Mouse (Mus musculus) midbrain, embryonic 15.5 days (tissue): ENCODE results near the gene Syne2. TPM values are rescaled to one million over a fixed set of nuclear protein-coding genes. Genes with fewer than 3 reads are reported as not detected.

Experiments
- ATAC-seq: fragments of 200-750 bp; cut with Nextera tagmentation; replicated peaks from 2 replicates; pipeline ENCODE4 v1.8.0; 2017; ENCODE audit warnings: moderate TSS enrichment
- H3K27ac ChIP-seq: fragments of 300-500 bp; sonication (generic); 2 replicates; pipeline ENCODE4 v1.5.1; 2015; ENCODE audit warnings: mild to moderate bottlenecking, inconsistent platforms
- H3K27me3 ChIP-seq: fragments of 300-500 bp; sonication (generic); replicated peaks from 2 replicates; pipeline ENCODE4 v1.6.1; 2015; ENCODE audit warnings: inconsistent platforms
- H3K36me3 ChIP-seq: fragments of 300-500 bp; sonication (generic); replicated peaks from 2 replicates; pipeline ENCODE4 v1.6.1; 2015; ENCODE audit warnings: inconsistent platforms
- H3K4me1 ChIP-seq: fragments of 300-500 bp; sonication (generic); 2 replicates; pipeline ENCODE4 v1.6.1; 2015; ENCODE audit warnings: inconsistent platforms
- H3K4me2 ChIP-seq: fragments of 300-500 bp; sonication (generic); 2 replicates; pipeline ENCODE4 v1.6.1; 2015; ENCODE audit warnings: inconsistent platforms, mild to moderate bottlenecking, moderate library complexity
- H3K4me3 ChIP-seq: fragments of 300-500 bp; sonication (generic); 2 replicates; pipeline ENCODE4 v1.5.1; 2015; ENCODE audit warnings: mild to moderate bottlenecking, inconsistent platforms
- H3K9ac ChIP-seq: fragments of 300-500 bp; sonication (generic); 2 replicates; pipeline ENCODE4 v1.6.1; 2015; ENCODE audit warnings: mild to moderate bottlenecking, inconsistent platforms
- H3K9me3 ChIP-seq: fragments of 300-500 bp; sonication (generic); 2 replicates; pipeline ENCODE4 v1.6.1; 2016; ENCODE audit warnings: inconsistent platforms
- WGBS: fragments of 180-500 bp; shearing (Covaris S2); methylation state at CpG from one replicate; pipeline ENCODE4 v1.1.7; 2015; ENCODE audit warnings: mixed read lengths; 5-methylcytosine and 5-hydroxymethylcytosine counted together
- polyA plus RNA-seq: library from polyadenylated mRNA; unstranded; fragments of >200 nt; fragmentation: Nextera tagmentation; extraction: Ambion mirVana; gene quantifications from 2 replicates; pipeline ENCODE4 v1.2.1, GENCODE M21; 2015

The Syne2 gene
- polyA plus RNA-seq, 1 experiment from 2014 or later, result 56.0 TPM

GRCm38 (mm10) chr12:75918415-75918814, 100.5 kb downstream of the Syne2 start:
- H3K27me3 ChIP-seq, result no peaks in the 10 kb centered on the region
- no peak overlapping the region for H3K9ac ChIP-seq
- ATAC-seq, result no peak
- H3K36me3 ChIP-seq, result no peaks in the 10 kb centered on the region; the same call in 1 of the 2 replicates
- 92% methylated on average over 2 of the region's 2 CpGs for WGBS
- H3K4me2 ChIP-seq, result no peak overlapping the region
- H3K4me3 ChIP-seq, result no peak overlapping the region
- H3K9me3 ChIP-seq, result no peaks in the 10 kb centered on the region
- H3K27ac ChIP-seq, result no peak overlapping the region
- H3K4me1 ChIP-seq, result no peaks in the 10 kb centered on the region

- Histone ChIP-seq H3K36me3 (no peaks in the 10 kb centered on the region; the same call in 1 of the 2 replicates), H3K4me3 (no peak overlapping the region), H3K9ac (no peak overlapping the region), H3K4me2 (no peak overlapping the region), H3K27ac (no peak overlapping the region), H3K4me1 (no peaks in the 10 kb centered on the region), H3K27me3 (no peaks in the 10 kb centered on the region), H3K9me3 (no peaks in the 10 kb centered on the region)
- WGBS, result 65% methylated on average over 6 of the region's 6 CpGs
- ATAC-seq, result no peak
Measured at GRCm38 (mm10) chr12:75918914-75919313, 101.0 kb downstream of the Syne2 start.

- Histone ChIP-seq H3K9me3 (no peaks in the 10 kb centered on the region), H3K4me2 (no peak overlapping the region), H3K27ac (no peak overlapping the region), H3K4me1 (no peaks in the 10 kb centered on the region), H3K27me3 (no peaks in the 10 kb centered on the region), H3K4me3 (no peak overlapping the region), H3K9ac (no peak overlapping the region), H3K36me3 (peaks cover 9% of the 10 kb centered on the region; the same call in 1 of the 2 replicates)
- peak; percentile 72 for ATAC-seq
- 39% methylated on average over 11 of the region's 11 CpGs for WGBS
Measured at GRCm38 (mm10) chr12:75922900-75923299, 105.0 kb downstream of the Syne2 start.

- Histone ChIP-seq H3K4me3 (no peak overlapping the region), H3K4me1 (no peaks in the 10 kb centered on the region), H3K27ac (no peak overlapping the region), H3K27me3 (no peaks in the 10 kb centered on the region), H3K36me3 (peaks cover 9% of the 10 kb centered on the region; the same call in 1 of the 2 replicates), H3K4me2 (no peak overlapping the region), H3K9ac (no peak overlapping the region), H3K9me3 (no peaks in the 10 kb centered on the region)
- WGBS, result 92% methylated on average over 11 of the region's 11 CpGs
- ATAC-seq, result no peak
Measured at GRCm38 (mm10) chr12:75924852-75925251, 106.9 kb downstream of the Syne2 start.

- Histone ChIP-seq H3K36me3 (peaks cover 15% of the 10 kb centered on the region; the same call in 1 of the 2 replicates), H3K27me3 (no peaks in the 10 kb centered on the region), H3K9me3 (no peaks in the 10 kb centered on the region), H3K4me3 (no peak overlapping the region), H3K27ac (no peak overlapping the region), H3K9ac (no peak overlapping the region), H3K4me1 (no peaks in the 10 kb centered on the region), H3K4me2 (no peak overlapping the region)
- WGBS, result 85% methylated on average over 1 of the region's 1 CpGs
- ATAC-seq, result no peak
Measured at GRCm38 (mm10) chr12:75927596-75927995, 109.7 kb downstream of the Syne2 start.

- no peaks in the 10 kb centered on the region for H3K9me3 ChIP-seq
- H3K9ac ChIP-seq, result no peak overlapping the region
- no peak overlapping the region for H3K4me2 ChIP-seq
- H3K36me3 ChIP-seq, result peaks cover 15% of the 10 kb centered on the region; the same call in 1 of the 2 replicates
- H3K27me3 ChIP-seq, result no peaks in the 10 kb centered on the region
- H3K4me1 ChIP-seq, result no peaks in the 10 kb centered on the region
- no peak overlapping the region for H3K27ac ChIP-seq
- H3K4me3 ChIP-seq, result no peak overlapping the region
- no peak for ATAC-seq
- 85% methylated on average over 4 of the region's 4 CpGs for WGBS
Measured at GRCm38 (mm10) chr12:75933561-75933960, 115.6 kb downstream of the Syne2 start.

- no peaks in the 10 kb centered on the region for H3K27me3 ChIP-seq
- no peaks in the 10 kb centered on the region for H3K9me3 ChIP-seq
- no peak overlapping the region for H3K4me2 ChIP-seq
- H3K9ac ChIP-seq, result no peak overlapping the region
- no peak overlapping the region for H3K4me3 ChIP-seq
- 68% methylated on average over 5 of the region's 5 CpGs for WGBS
- no peak for ATAC-seq
- no peaks in the 10 kb centered on the region for H3K4me1 ChIP-seq
- 0 out of 2 replicates have a peak, but pooled peaks cover 7% of the 10 kb centered on the region for H3K36me3 ChIP-seq
- no peak overlapping the region for H3K27ac ChIP-seq
Measured at GRCm38 (mm10) chr12:75951328-75951727, 133.4 kb downstream of the Syne2 start.

- Histone ChIP-seq H3K4me2 (no peak overlapping the region), H3K27ac (no peak overlapping the region), H3K9ac (no peak overlapping the region), H3K9me3 (no peaks in the 10 kb centered on the region), H3K27me3 (no peaks in the 10 kb centered on the region), H3K36me3 (0 out of 2 replicates have a peak, but pooled peaks cover 7% of the 10 kb centered on the region), H3K4me3 (no peak overlapping the region), H3K4me1 (no peaks in the 10 kb centered on the region)
- 100% methylated on average over 1 of the region's 1 CpGs for WGBS
- no peak for ATAC-seq
Measured at GRCm38 (mm10) chr12:75952011-75952410, 134.1 kb downstream of the Syne2 start.

GRCm38 (mm10) chr12:75966441-75967195, 148.7 kb downstream of the Syne2 start:
- Histone ChIP-seq H3K9me3 (no peaks in the 10 kb centered on the region), H3K4me1 (no peaks in the 10 kb centered on the region), H3K27me3 (no peaks in the 10 kb centered on the region), H3K4me3 (no peak overlapping the region), H3K27ac (no peak overlapping the region), H3K9ac (no peak overlapping the region), H3K4me2 (no peak overlapping the region), H3K36me3 (peaks cover 17% of the 10 kb centered on the region)
- WGBS, result 95% methylated on average over 24 of the region's 24 CpGs
- ATAC-seq, result no peak

- 89% methylated on average over 5 of the region's 5 CpGs for WGBS
- no peak overlapping the region for H3K9ac ChIP-seq
- no peaks in the 10 kb centered on the region; the same call in 1 of the 2 replicates for H3K36me3 ChIP-seq
- H3K9me3 ChIP-seq, result no peaks in the 10 kb centered on the region
- H3K27ac ChIP-seq, result no peak overlapping the region
- H3K27me3 ChIP-seq, result no peaks in the 10 kb centered on the region
- H3K4me1 ChIP-seq, result no peaks in the 10 kb centered on the region
- no peak overlapping the region for H3K4me2 ChIP-seq
- H3K4me3 ChIP-seq, result no peak overlapping the region
- ATAC-seq, result no peak
Measured at GRCm38 (mm10) chr12:75979079-75979478, 161.1 kb downstream of the Syne2 start.

- Histone ChIP-seq H3K4me1 (no peaks in the 10 kb centered on the region), H3K27ac (no peak overlapping the region), H3K36me3 (no peaks in the 10 kb centered on the region; the same call in 1 of the 2 replicates), H3K9me3 (no peaks in the 10 kb centered on the region), H3K4me3 (no peak overlapping the region), H3K9ac (no peak overlapping the region), H3K4me2 (no peak overlapping the region), H3K27me3 (no peaks in the 10 kb centered on the region)
- no peak for ATAC-seq
- 45% methylated on average over 8 of the region's 8 CpGs for WGBS
Measured at GRCm38 (mm10) chr12:75983336-75983735, 165.4 kb downstream of the Syne2 start.

- no peak overlapping the region for H3K27ac ChIP-seq
- no peak overlapping the region for H3K4me3 ChIP-seq
- no peaks in the 10 kb centered on the region for H3K27me3 ChIP-seq
- H3K9ac ChIP-seq, result no peak overlapping the region
- 81% methylated on average over 10 of the region's 10 CpGs for WGBS
- H3K9me3 ChIP-seq, result no peaks in the 10 kb centered on the region
- no peak for ATAC-seq
- H3K4me1 ChIP-seq, result no peaks in the 10 kb centered on the region
- H3K4me2 ChIP-seq, result no peak overlapping the region
- peaks cover 8% of the 10 kb centered on the region; the same call in 1 of the 2 replicates for H3K36me3 ChIP-seq
Measured at GRCm38 (mm10) chr12:75992226-75992858, 174.4 kb downstream of the Syne2 start.
